Mouse (Mus musculus): ENCODE data around the gene Syt17. TPM values are rescaled to one million over a fixed set of nuclear protein-coding genes. Genes with fewer than 3 reads are reported as not detected.

Gene Syt17
- polyA plus RNA-seq, 1 experiment, result not detected

DNA sequence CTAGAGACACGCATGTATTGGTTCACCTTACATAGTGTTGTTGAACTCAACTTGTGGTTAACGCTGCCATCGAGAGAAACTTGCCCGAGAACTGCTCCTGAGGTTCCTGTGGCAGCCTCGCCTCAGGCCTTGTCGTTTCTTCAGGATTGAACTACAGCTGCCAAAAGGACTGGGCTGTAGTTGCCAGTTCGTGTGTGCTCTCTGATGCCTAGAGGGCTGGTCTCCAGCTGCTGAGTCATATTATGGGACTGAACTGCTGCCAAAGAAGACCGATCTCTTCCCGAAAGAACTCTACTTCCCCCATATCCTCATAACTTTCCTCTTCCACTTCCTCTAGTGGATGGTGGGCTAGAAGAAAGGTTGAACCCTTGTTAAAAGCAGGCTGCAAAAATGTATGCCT lies 103.3 kb downstream of the Syt17 start:
- Histone ChIP-seq H3K4me3 (ENCODE audit: insufficient read depth, low read length) (no peak overlapping the region), H3K27ac (ENCODE audit: insufficient read depth, low read depth, low read length) (no peak overlapping the region), H3K4me1 (ENCODE audit: control insufficient read depth, insufficient read depth, low read length) (peaks cover 27% of the 10 kb centered on the region)
- TF ChIP-seq CTCF (IDR thresholded peaks at IDR 0.05; ENCODE audit: low read depth, low read length) (no peak), POLR2A (IDR thresholded peaks at IDR 0.05; ENCODE audit: borderline replicate concordance, low read depth, low read length) (no peak)

Other genes starting within 250 kb of the Syt17 start
- 43.2 and 49.6 TPM in 2 replicates for gene Smg1, start 204.6 kb downstream of the Syt17 start, polyA plus RNA-seq (2012; ENCODE audit: insufficient read depth, insufficient read length, missing spikeins)
- 50.9 and 59.0 TPM in 2 replicates for gene Itpripl2, start 43.8 kb upstream of the Syt17 start, polyA plus RNA-seq (2012; ENCODE audit: insufficient read depth, insufficient read length, missing spikeins)
- 13.6 and 15.8 TPM in 2 replicates for gene Coq7, start 85.1 kb upstream of the Syt17 start, polyA plus RNA-seq (2012; ENCODE audit: insufficient read depth, insufficient read length, missing spikeins)
- not detected in 2 replicates for gene Tmc7, start 136.5 kb upstream of the Syt17 start, polyA plus RNA-seq (2012; ENCODE audit: insufficient read depth, insufficient read length, missing spikeins)
- not detected in 2 replicates for gene Tmc5, start 149.1 kb upstream of the Syt17 start, polyA plus RNA-seq (2012; ENCODE audit: insufficient read depth, insufficient read length, missing spikeins)